Mouse (Mus musculus): ENCODE data around the gene Gm20696.

DNA sequence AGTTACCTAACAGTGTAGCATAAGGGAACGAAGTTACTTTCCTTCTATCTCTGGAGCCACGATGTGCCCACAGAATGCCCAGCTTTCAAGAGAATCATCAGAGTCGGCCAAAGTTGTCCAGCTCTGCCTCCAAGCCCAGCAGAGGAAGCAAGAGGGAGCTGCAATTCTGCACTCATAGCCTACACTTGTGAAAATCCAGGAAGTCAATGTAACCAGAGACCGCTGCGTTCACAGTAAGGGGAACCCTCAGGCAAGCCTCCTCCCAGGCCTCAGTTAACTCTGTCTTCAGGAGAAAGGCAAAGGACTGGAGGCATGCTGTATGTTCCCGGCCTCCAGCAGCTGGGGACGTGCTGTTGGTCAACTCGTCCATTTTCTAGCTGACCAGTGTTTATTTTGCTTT, 693 bp upstream of the Gm20696 start:
- TF ChIP-seq FLI1 (IDR thresholded peaks at IDR 0.05; ENCODE audit: low read length) (no peak), GATA1 (IDR thresholded peaks at IDR 0.05; ENCODE audit: borderline replicate concordance, low read length) (no peak)
